Mouse (Mus musculus): ENCODE measurements around the gene Gm10160. TPM values are rescaled to one million over a fixed set of nuclear protein-coding genes. Genes with fewer than 3 reads are reported as not detected.

Gm10160 gene
- not detected for total RNA-seq (2023)

DNA sequence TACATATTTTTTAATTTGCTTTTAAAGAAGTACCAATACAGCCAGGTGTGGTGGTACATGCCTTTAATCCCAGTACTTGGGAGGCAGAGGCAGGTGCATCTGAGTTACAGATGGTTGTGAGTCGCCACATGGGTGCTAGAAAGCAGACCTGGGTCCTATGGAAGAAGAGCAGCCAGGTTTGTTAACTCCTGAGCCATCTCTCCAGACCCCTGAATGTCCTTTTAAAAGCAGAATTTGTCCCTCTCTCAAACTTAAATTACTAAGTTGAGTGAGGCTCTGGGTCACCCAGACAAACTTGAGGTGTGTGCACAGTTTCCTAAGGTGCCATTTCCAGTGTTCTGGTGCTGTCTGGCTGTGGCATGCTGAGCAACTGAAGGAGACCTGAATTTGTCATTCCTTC lies at the start of gene Gm10160:
Gm10160 (minus strand) TSS at position 101 of the 400 bp plus-strand sequence.

DNA sequence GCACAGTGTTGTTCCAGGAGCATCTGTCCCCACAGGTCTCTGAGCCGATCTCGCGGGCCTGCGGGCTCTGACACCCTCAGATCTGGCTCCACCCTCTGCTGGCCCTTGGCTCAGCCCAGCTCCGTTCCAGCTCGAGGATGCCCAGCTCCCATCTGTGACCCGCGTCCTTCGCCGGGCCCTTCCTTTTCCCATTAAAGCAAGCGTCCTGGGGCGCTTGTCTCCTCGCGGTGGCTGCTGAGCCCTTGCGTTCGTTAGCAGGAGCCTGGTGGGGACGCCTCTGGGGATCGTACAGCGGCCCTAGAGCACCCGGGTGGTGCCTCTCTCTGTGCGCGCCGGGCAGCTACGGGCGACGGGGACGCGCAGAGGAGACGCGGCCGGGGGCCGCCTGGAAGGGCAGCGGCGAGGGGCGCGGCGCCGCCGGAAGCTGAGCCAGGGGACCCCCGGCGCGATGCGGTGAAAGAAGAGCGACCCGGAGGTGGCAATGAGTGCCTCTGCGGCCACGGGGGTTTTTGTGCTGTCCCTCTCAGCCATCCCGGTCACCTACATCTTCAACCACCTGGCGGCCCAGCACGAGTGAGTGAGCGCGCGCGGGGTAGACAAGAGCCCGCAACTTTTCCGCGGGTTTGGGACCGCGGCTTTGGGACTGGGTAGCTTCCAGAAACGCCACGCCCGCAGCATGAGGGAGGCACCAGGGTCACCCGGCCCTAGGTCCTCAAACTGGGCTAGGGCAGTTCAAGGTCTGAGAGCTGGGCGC lies 3.6 kb upstream of the Gm10160 start, which contains the start of gene Tm6sf1:
Tm6sf1 (plus strand) TSS at position 34 of the 754 bp plus-strand sequence.

DNA sequence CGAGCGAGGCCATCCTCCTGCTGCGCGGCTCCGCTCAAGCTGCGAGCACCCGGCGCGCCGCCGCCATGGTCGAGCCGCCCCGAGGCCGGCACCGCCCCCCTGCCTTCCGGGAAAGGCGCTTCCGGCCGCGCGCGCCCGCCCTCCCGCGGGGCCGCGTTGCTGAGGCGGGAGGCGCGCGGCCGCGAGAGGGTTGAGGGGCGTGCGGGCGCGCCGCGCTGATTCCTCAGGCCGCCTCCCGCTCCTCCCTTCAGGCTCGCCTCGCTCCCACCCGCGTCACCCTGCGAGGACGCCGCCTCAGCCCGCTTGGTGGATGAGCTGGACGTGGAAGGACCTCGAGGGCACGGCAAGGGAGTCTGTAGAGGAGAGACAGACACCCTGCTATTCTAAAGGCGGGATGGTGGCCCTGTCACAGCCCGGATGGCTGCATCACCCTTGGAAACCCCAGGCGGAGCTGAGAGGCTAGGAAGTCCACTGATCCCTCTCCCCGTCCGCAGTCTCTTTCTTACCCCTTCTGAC lies 26.2 kb downstream of the Gm10160 start, which contains the start of gene Btbd1:
Btbd1 (minus strand) TSS at position 53 of the 516 bp plus-strand sequence.

Other genes starting within 250 kb of the Gm10160 start
- not detected for gene Homer2, start 148.3 kb downstream of the Gm10160 start, total RNA-seq (2023)
- 55.2 TPM for gene Ramac, start 92.9 kb downstream of the Gm10160 start, total RNA-seq (2023)
- gene 3110040N11Rik, start 66.3 kb downstream of the Gm10160 start, total RNA-seq (2023), result 29.5 TPM
- 52.8 TPM for gene Btbd1, start 26.4 kb downstream of the Gm10160 start, total RNA-seq (2023)
- gene Tm6sf1, start 3.2 kb upstream of the Gm10160 start, total RNA-seq (2023), result 20.6 TPM
- 21.9 TPM for gene Hdgfl3, start 78.7 kb upstream of the Gm10160 start, total RNA-seq (2023)
- gene Bnc1, start 136.5 kb upstream of the Gm10160 start, total RNA-seq (2023), result 0.50 TPM

Data from CD4-positive naive resting alpha-beta T cell, adult 57 days (primary cell).